Mouse (Mus musculus): ENCODE results near the gene Slc6a6.

Slc6a6 gene

DNA sequence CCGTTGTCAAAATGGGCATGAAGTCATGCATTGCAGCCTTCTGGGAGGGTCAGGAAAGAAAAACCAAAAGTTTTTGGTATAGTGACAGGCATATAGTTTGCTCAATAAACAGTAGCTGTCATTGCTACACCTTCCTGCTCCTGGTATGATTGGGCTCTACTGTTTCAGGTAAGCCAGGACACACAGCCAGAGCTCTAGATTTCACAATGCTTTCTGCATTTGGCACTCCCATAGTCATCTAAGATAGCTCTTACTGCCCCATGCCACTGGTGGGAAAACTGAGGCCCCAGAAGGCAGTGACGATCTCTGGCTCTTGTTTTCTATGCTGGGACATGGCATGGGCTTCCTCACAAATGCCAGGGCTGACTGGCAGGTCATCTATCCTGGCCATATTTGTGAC is 19.6 kb downstream of the Slc6a6 start:
- no peak for DNase-seq (ENCODE audit: low spot score)

DNA sequence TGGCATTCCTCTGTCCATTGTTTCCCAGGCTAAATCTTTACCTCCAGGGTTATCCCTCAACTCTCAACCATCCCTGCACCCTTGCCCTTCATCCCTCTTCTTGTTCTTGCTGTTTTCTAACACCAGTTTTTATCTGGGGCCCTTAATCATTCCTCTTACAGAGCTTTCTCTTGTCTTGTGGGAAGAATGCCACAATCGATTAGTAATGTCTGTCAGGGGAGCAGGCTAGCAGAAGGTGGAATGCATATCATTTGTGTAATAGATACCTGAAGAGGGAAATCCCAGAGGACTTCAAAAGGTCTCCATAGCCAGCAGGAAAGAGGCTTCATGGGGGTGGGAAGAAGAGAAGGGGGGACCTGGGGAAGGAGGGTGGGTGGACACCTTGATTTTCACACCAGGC is 20.6 kb downstream of the Slc6a6 start:
- DNase-seq (ENCODE audit: low spot score) = no peak

DNA sequence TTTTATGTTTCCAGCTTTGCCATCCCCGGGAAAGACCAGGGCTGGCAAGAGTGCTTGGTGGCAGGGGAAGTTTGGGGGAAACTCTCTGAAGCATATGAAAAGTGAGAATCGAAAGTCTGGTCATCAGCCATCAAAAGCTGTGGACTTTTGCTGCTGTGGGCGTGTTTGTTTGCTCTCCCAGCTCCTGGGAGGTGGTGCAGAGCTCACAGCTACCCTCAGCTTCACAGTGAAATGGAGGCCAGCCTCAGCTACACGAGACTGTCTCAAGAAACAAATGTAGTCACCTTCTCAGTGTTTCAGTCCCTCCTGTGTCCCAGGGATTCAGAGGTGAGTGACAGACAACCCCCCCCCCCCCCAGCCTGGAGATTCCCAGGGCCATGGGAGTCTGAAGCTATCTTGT is 21.8 kb downstream of the Slc6a6 start:
- DNase-seq (ENCODE audit: low spot score) = no peak

DNA sequence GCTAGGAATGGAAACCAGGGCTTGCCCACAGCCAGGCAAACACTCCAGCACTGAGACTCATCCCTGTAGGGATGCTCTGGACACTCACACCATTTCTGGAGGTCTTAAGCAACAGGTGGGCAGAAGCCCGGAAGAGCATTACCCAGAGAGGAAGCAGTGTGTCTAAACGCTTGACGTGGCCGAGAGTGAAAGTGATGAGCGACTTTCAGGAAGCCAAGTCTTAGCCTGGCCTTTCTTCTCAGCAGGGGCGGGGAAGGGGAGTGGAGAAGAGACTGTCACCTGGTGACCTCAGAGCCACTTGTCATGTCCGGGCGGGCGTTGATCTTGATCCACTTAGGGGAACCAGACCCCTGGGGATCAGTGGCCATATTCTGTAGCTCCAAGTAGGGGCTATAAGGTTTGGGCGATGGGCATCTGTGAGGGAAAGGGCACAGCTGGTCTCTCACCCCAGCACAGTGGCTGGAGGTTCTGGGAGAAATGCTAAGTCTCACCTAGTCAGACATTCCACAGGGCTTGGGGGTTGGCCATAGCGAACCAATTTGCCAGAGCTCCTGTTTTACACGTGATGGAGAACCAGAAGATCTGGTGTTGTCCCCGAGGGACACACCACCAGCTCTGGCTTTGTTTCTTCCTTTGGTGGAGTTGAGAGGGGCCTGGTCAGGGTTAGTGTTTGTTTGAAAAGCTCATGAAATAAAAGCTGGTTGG is 22.4 kb downstream of the Slc6a6 start:
- no peak for DNase-seq (ENCODE audit: low spot score)

DNA sequence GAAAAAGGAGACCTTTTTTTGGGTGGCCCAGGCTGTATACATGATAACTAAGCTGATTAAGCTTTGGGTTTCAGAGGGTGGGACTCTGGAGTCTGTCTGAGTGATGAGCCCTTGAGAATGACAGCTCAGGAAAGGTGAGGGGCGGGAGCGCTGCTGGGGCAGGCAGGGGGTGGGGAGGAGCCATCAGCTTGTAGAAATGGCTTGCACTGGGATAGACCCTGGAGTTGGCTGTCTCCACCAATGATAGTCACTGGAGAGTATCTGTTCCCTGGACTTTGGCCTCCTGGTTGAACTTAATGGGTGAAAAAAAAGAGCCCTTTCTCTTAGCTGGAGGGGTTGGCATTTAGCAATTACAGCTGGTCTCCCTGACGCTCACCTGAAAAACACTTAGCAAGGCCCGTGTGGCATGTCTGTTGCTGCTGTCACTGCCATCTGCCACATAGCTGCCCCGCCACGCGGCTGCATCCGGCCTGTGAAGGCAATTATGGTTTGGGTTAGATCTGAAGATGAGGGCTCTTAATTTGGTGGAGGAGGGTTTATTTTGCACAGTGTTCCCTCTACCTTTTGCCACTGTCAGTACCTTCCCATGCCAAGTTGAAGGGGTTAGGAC is 23.5 kb downstream of the Slc6a6 start:
- no peak for DNase-seq (ENCODE audit: low spot score)

DNA sequence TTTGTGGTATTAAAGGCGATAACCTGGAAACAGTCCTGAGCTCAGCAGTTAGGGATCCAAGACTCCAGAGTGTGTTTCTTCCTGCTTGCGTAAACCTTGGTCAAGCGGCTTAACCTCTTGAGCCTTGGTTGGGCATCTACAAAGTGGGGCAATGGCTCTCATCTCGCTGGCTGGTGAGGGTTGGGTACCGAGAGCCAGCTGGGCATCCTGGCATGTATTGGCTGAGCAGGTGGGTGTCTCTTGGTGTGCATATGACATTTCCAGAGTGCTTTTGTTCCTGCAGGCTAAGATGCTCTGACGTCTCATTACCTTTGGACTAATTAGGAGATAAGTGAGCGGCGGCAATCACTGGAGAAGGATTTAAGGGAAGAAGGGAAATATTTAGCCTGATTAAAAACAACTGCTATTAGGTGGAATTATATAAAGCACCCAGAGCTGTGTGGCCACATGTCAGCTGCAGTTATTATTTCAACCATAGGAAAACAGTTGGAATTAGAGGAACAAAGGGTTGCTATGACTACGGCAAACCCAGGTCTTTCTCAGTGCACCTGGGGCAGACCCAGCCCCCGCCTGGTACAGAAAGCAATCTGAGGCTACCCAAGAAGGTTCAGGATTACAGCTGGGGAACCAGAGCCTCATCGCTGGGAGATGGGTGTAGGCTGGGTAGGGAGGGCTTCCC is 24.2 kb downstream of the Slc6a6 start:
- no peak for DNase-seq (ENCODE audit: low spot score)

DNA sequence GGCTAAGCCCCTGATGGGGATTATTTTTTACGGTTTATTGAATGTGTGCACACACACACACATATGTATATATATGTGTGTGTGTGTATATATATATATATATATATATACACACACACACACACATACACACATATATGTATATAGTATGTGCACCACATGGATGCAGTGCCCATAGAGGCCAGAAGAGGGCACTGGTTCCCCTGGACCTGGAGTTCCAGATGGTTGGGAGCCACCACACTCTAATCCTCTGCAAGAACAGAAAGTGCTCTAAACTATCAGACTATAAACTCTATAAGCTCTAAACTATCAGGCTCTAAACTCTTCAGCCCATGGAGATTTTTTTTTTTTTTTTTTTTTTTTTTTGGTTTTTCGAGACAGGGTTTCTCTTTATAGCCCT is 25.1 kb downstream of the Slc6a6 start:
- DNase-seq (ENCODE audit: low spot score) = no peak

DNA sequence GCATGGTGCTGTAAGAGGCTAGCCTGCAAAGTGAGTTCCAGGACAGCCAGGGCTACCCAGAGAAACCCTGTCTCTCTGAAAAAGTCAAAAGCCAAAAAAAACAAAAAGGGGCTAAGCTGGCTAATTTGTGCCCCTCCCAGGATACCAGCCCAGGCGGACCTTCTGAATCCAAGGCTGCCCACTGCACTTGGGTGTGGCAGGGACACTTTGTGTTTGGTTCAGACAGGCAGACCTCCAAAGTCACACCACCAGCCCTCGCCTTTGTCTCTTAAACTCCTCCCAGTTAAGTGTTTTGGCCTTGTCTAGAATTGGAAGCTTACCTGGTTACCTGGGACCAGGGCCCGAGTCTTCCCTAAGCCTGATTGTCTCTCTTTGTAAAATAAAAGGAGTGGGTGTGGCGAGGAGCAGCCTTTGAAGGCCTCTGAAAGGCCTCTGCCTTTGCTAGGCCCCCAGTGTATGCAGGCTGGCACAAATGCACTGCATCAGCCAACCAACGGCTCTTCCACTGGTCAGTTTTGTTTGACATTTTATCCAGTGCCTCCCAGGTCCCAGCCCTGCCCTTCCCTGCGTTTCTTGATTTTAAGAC is 26.6 kb downstream of the Slc6a6 start:
- DNase-seq (ENCODE audit: low spot score) = no peak

DNA sequence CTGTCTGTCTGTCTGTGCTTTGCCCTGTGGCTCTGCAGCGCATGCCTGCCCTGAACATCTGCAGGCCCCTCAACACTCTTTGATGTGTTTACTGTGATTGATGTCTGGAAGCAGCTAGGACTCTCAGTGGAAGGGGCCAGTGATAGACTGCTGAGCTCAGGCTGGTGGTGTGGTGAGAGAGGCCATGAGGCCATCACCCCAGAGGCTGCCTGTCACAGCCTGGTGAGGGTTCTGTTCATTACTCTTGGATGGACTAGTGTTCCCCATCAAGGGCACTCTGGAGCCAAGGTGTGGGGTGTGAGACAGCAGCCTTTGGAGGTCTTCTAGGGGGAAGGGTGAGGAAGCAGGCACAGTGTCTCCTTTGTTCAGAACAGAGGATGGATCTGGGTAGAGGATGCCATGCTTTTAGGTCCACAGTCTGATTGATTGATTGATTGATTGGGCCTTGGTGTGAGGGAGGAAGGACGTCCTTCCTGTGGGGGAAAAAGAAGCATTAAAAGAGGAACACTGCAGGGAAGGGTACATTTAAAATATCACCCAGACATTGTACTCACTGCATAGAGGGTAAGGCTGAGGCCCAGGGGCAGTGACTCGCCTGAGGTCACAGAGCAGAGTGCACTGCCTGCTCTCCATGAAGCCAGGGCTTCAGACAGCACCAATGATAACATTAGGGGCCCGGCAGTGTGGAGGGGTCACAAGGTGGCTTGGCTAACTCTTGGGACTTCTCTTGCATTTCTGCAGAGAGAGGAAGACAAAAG is 28.4 kb downstream of the Slc6a6 start:
- DNase-seq (ENCODE audit: low spot score) = no peak

DNA sequence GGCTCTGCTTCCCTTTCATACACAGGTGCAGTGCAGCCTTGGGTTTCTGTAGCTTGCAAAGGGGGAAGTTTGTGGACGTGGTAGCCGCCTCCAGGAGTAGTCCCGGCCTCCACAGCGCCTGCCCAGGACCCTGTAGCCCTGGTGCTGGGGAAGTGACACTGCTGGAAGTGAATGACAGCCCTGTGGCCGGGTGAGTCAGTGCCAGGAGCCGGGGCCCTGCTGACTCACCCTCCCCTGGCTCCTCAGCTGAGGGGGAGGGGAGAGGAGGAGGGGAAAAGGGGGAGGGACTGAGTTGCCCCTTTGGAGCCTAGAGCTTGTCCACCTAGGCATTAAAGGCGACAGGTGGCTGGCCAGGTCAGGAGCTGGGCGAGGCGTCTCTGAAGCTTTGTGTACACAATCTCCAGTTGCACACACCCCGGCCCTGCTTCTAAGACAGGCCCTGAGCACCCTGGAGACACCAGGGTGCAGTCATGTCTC is 29.0 kb downstream of the Slc6a6 start:
- DNase-seq (ENCODE audit: low spot score) = no peak

DNA sequence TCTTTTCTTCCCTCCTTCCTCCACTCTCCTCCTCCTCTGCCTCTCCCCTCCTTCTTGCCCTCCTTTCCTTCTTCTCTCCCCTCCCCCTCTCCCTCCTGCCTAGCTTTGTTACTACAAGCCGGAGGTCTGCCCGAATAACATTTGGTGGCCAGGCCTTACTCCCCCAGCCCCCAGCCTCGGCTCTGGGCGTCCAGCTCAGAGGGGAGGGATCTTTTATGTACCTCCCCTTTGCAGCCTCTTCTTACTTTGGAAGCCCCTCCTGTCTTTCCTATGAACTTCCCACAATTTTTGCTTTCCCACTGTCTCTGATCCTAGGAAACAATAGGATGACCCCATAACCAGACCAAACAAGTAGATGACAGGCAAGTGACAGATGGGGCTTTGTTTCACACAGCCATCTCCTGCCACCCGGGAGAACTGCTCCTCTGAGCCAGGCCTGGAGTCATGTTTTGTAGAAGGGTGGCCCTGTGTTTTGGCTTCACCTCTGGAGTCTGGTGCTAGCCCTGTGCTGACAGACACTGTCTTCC is 29.6 kb downstream of the Slc6a6 start:
- no peak for DNase-seq (ENCODE audit: low spot score)

DNA sequence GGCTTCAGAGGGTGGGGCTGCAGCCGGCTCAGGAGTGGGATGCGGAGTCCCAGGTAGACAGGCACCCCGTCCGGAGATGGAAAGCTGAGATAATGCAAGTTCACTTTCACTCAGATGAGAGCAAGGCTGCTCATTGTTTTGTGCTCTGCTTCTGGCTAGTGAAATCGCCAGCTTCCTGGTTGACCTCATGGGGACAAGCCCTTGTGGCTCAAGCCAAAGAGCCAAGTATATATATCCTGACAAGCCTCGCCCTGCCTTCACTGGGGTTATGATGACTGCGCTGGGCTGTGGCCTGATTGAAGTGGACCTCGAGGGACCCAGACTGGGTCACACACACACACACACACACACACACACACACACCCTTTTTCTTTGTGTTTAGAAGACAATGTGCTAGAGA is 31.2 kb downstream of the Slc6a6 start:
- no peak for DNase-seq (ENCODE audit: low spot score)

DNA sequence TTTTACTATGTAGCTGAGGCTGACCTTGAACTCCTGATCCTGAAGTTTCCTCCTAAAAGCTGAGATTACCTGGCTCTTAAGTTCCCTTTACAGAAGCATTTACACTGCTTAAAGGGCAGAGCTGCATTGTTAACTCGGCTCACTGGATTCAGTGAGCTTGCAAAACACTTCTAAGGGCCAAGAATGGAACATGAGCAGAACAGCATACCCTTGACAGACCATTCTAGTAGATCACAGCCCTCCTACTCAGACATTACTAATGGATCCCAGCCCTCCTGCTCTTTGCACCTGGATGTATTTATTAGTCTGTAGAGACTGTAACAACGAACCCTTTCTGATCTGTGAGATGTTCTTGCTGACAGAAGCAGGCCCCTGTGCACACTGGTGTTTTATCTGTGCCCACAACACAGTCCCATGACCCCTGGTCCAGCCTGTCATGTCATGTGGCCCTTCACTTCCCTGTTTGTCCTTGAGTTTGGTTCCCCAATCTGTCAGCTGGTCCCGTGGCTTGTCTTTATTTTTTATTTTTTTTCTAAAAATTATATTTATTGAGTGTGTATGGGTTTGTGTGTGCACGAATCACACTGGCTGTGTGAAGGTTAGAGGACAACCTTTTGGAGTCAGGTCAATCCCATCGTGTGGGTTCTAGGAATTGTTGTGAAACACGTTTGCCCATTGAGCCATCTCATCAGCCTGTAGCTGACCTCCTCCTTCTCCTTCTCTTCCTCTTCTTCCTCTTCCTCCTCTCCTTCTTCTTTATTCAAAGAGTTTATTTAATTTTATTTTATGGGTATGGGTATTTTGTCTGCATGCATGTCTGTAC is 32.3 kb downstream of the Slc6a6 start:
- DNase-seq (ENCODE audit: low spot score) = no peak

DNA sequence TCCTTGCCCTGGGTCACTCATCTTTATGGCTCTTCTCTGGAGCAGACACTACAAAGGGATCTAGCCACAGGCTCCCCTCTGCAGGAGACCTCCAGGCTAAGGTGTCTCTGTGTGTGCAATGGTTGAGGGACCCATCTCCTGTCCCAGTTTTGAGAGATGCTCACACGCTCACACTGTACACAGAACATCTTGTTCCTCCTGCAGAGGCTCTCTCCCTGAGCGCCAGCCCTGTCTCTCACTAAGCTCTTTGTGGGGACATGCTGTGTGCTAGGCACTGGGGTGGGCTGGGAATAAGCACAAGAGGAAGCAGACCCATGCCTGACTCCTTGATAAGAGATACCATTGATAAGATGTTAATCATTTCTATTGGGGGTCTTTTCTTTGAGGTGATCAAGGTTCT is 34.2 kb downstream of the Slc6a6 start:
- no peak for DNase-seq (ENCODE audit: low spot score)

DNA sequence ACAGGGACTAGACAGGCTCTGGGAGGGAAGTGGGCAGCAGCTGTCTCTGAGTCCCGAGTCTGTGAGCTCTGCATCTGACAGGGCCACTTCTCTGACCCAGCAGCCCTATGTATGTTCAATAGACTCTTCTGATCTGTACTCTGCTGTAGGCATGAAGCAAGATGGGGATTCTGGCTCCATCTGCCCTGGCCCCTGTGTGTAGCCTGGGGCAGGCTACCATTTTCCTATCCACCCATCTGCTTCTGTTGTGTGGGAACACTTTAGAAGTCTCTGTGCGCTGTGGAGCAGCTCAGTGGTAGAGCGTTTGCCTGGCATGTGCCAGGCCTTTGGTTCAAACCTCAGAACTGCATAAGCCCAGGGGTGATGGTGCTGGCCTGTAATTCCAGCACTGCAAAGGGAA is 34.8 kb downstream of the Slc6a6 start:
- no peak for DNase-seq (ENCODE audit: low spot score)

DNA sequence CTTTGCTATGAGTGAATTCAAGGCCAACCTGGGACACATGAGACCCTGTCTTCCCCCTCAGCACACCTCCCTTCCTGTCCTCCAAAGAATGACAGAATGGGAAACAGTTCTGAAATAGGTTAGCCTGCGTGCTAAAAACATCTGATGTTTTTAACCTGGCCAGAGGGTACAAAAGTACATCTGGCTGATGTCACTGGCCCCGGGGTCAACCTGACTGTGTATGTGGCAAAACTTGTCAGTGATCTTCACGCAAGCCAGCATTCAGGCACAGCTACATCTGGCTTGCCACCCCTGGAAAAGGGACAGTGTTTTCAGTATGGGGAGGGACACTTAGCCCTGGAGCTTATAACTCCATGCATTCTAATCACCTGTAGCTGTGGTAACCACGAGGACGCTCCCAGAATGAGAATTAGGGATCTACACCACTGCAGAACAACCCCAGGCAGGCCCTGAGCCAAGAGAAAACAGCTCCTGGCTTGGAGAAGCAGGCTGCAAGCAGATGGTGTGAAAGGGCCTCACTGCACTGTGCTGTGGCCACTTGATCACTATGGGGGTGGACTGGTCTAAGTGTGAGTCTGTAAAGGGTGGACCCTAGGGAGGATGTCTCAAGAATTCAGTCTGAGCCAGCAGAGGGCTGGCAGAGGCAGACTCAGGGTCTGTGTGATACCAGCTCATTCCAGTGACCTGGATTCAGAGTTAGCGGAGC is 35.3 kb downstream of the Slc6a6 start:
- no peak for DNase-seq (ENCODE audit: low spot score)

DNA sequence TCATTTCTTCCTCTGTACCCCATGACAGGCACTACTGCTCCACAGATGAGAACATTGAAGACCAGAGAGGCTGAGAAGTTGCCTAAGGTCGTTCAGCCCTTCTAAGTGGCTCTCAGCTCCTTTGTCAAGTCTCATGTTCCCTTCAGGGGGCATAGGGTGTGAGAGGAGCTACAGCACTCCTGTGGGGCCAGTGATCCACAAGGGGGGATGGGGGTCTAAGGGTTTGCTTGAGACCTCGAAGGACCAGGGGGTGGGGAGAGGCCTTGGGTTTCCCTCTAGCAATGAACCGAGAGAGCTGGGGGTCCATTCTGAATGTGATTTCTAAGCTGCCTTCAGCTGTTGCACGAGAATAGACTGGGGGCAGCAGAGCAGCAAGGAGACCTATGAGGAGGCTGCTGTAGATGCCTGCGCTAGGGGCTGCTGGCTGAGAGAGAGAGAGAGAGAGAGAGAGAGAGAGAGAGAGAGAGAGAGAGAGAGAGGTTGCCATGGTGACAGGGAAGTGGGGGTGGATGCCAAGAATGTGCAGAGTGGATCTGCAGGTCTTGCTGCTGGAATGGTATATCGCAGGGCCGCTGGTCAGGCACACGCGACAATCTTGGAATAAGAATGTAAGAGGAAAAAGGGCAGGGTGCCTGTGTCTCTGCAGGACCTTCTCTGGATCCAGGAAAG is 36.1 kb downstream of the Slc6a6 start:
- DNase-seq (ENCODE audit: low spot score) = no peak

DNA sequence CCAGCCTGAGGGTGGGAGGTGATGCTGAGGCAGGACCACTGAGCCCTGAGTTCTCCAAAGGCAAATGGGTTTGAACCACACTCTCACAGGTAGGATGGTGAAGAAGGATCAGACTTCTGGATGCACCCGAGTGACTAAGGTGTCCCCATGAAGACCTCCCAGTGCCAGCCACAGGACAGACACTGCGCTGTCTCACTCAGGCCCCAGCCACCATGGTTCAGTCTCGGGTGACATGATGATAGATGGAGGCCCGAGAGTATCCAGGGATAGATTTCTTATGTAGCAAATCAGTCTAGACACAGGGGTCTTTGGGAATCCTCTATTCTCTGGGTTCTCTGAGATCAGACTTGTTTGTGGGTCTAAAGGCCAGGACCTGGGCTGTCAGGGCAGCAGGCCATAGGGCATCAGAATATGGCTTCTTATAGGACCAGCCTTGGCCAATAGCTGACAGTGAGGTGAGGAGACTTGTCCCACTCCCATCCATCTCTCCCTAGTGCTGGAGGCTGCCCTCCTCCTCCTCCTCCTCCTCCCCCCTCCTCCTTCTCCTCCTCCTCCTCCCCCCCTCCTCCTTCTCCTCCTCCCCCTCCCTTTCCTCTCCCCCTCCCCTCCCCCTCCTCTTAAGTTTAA is 36.8 kb downstream of the Slc6a6 start:
- DNase-seq (ENCODE audit: low spot score) = no peak

DNA sequence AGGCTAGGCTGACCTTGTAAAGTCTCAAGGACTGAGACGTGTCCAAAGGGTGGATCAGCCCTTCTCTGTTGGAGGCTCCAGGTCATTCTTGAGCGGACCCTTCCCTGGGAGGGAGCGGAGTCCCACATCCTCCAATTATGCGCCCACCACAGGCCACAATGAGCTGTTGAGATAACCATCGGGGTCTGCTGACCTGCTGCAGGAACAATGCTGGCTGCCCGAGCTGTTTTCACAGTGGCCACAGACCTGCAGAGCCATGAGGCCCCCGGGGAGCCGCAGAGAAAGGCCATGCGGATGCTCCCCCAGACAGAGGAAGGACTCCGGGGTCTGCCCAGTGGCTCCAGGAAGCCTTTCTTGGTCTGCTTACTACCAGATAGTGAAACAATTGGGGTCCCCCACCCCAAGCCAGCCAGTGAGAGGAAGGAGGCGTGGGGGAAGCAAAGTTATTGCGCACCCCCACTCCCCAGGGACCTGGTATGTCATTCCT is 37.4 kb downstream of the Slc6a6 start:
- DNase-seq (ENCODE audit: low spot score) = no peak
